Comparison of ENCODE assay signal across 14 mouse cellular contexts in genomic region chr1:131242956-131243355, GRCm38 (mm10). TPM values are rescaled to one million over a fixed set of nuclear protein-coding genes. Genes with fewer than 3 reads are reported as not detected.
DNase-seq lines count a peak whose midpoint lies in the region; ATAC-seq lines count a peak whose summit lies in the region.
"Had no signal": no experiment of that assay in that cellular context is flagged by ENCODE, and none has a peak within 500 bp of the region (broad histone marks: within the 10 kb centered on the region; RNA-seq: fewer than 3 reads in every experiment).

No protein-coding gene starts in this region.

- peaks cover 24% of the 10 kb centered on the region for H3K4me1 ChIP-seq in hindbrain, embryonic 14.5 days (replicated peaks; ENCODE audit: control insufficient read depth, insufficient read depth, low read length)
- H3K4me1 ChIP-seq in hindbrain, embryonic 12.5 days = peaks cover 28% of the 10 kb centered on the region
- H3K4me1 ChIP-seq in liver, embryonic 11.5 days (replicated peaks; ENCODE audit: control insufficient read depth, insufficient read depth, low read length) = peaks cover 11% of the 10 kb centered on the region
- peaks cover 28% of the 10 kb centered on the region for H3K4me1 ChIP-seq in hindbrain, embryonic 16.5 days (ENCODE audit: control insufficient read depth, insufficient read depth, low read depth, low read length)
- peaks cover 35% of the 10 kb centered on the region for H3K4me1 ChIP-seq in liver, embryonic 15.5 days (replicated peaks)

- no peaks in the 10 kb centered on the region for H3K9me3 ChIP-seq in hindbrain, embryonic 14.5 days (ENCODE audit: control insufficient read depth, low read length)
- no peaks in the 10 kb centered on the region for H3K9me3 ChIP-seq in hindbrain, embryonic 12.5 days (replicated peaks)
- no peaks in the 10 kb centered on the region for H3K9me3 ChIP-seq in liver, embryonic 11.5 days (ENCODE audit: control insufficient read depth, low read length)
- no peaks in the 10 kb centered on the region for H3K9me3 ChIP-seq in hindbrain, embryonic 16.5 days (ENCODE audit: control insufficient read depth, low read length)
- no peaks in the 10 kb centered on the region for H3K9me3 ChIP-seq in liver, embryonic 15.5 days (replicated peaks)
- H3K9me3 ChIP-seq: forebrain, embryonic 15.5 days had no signal

- H3K36me3 ChIP-seq in hindbrain, embryonic 14.5 days (replicated peaks; ENCODE audit: control insufficient read depth, insufficient read depth) = no peaks in the 10 kb centered on the region
- H3K36me3 ChIP-seq in hindbrain, embryonic 12.5 days = no peaks in the 10 kb centered on the region
- H3K36me3 ChIP-seq in liver, embryonic 11.5 days (ENCODE audit: control insufficient read depth, insufficient read depth, low read length) = no peaks in the 10 kb centered on the region
- H3K36me3 ChIP-seq in hindbrain, embryonic 16.5 days (ENCODE audit: control insufficient read depth, insufficient read depth, low read length) = no peaks in the 10 kb centered on the region
- H3K36me3 ChIP-seq in liver, embryonic 15.5 days (replicated peaks) = no peaks in the 10 kb centered on the region
- H3K36me3 ChIP-seq: forebrain, embryonic 15.5 days had no signal

- no peak overlapping the region for H3K4me3 ChIP-seq in hindbrain, embryonic 14.5 days (replicated peaks; ENCODE audit: low read length)
- H3K4me3 ChIP-seq in hindbrain, embryonic 12.5 days = no peak overlapping the region
- no peak overlapping the region for H3K4me3 ChIP-seq in liver, embryonic 11.5 days (ENCODE audit: low read depth, low read length)
- no peak overlapping the region for H3K4me3 ChIP-seq in hindbrain, embryonic 16.5 days (ENCODE audit: low read length)
- H3K4me3 ChIP-seq in liver, embryonic 15.5 days (replicated peaks) = no peak overlapping the region
- H3K4me3 ChIP-seq: forebrain, embryonic 15.5 days had no signal

- H3K27ac ChIP-seq in hindbrain, embryonic 14.5 days = no peak overlapping the region
- H3K27ac ChIP-seq in hindbrain, embryonic 12.5 days = no peak overlapping the region
- no peak overlapping the region for H3K27ac ChIP-seq in liver, embryonic 11.5 days (ENCODE audit: low read depth, low read length)
- no peak overlapping the region for H3K27ac ChIP-seq in hindbrain, embryonic 16.5 days (ENCODE audit: low read depth, low read length)
- H3K27ac ChIP-seq in liver, embryonic 15.5 days (replicated peaks) = no peak overlapping the region
- H3K27ac ChIP-seq: forebrain, embryonic 15.5 days had no signal

- peaks cover 14% of the 10 kb centered on the region for H3K27me3 ChIP-seq in hindbrain, embryonic 14.5 days (ENCODE audit: control insufficient read depth, insufficient read depth, low read length)
- peaks cover 49% of the 10 kb centered on the region for H3K27me3 ChIP-seq in hindbrain, embryonic 12.5 days
- peaks cover 43% of the 10 kb centered on the region for H3K27me3 ChIP-seq in liver, embryonic 11.5 days (replicated peaks; ENCODE audit: control insufficient read depth, insufficient read depth, low read length)
- no peaks in the 10 kb centered on the region for H3K27me3 ChIP-seq in hindbrain, embryonic 16.5 days (replicated peaks; ENCODE audit: control insufficient read depth, insufficient read depth, low read length)
- H3K27me3 ChIP-seq in liver, embryonic 15.5 days = peaks cover 81% of the 10 kb centered on the region

- 68% methylated on average over 6 of the region's 6 CpGs for WGBS in hindbrain, embryonic 14.5 days
- whole genome bisulfite sequencing in hindbrain, embryonic 12.5 days = 61% methylated on average over 6 of the region's 6 CpGs
- 47% methylated on average over 6 of the region's 6 CpGs for WGBS in liver, embryonic 11.5 days
- WGBS in hindbrain, embryonic 16.5 days = 63% methylated on average over 6 of the region's 6 CpGs
- 24% methylated on average over 6 of the region's 6 CpGs for WGBS in liver, embryonic 15.5 days (ENCODE audit: insufficient replicate concordance)

- peak overlapping the region; percentile 5; the same call in 1 of the 2 replicates for H3K9ac ChIP-seq in hindbrain, embryonic 14.5 days
- no peak overlapping the region for H3K9ac ChIP-seq in hindbrain, embryonic 12.5 days
- no peak overlapping the region for H3K9ac ChIP-seq in liver, embryonic 11.5 days (ENCODE audit: low read depth, low read length)
- no peak overlapping the region; the same call in 1 of the 2 replicates for H3K9ac ChIP-seq in hindbrain, embryonic 16.5 days (ENCODE audit: low read depth, low read length)
- no peak overlapping the region for H3K9ac ChIP-seq in liver, embryonic 15.5 days
- H3K9ac ChIP-seq: forebrain, embryonic 15.5 days had no signal

- no peak for ATAC-seq in hindbrain, embryonic 14.5 days (ENCODE audit: low FRiP score)
- ATAC-seq in hindbrain, embryonic 12.5 days (ENCODE audit: low FRiP score) = no peak
- ATAC-seq in liver, embryonic 11.5 days (replicated peaks; ENCODE audit: low FRiP score) = no peak
- ATAC-seq in hindbrain, embryonic 16.5 days = no peak
- ATAC-seq in liver, embryonic 15.5 days (ENCODE audit: insufficient read depth) = no peak
- ATAC-seq: activated CD4-positive, CD25-positive, alpha-beta regulatory T cell, adult 4 months; CD4-positive, CD25-positive, alpha-beta regulatory T cell, adult 4 months; forebrain, embryonic 15.5 days had no signal

- H3K4me2 ChIP-seq in hindbrain, embryonic 14.5 days (replicated peaks) = no peak overlapping the region
- no peak overlapping the region for H3K4me2 ChIP-seq in hindbrain, embryonic 12.5 days (replicated peaks)
- H3K4me2 ChIP-seq in liver, embryonic 11.5 days = peak overlapping the region; percentile 26
- peak overlapping the region; percentile 92 for H3K4me2 ChIP-seq in hindbrain, embryonic 16.5 days (ENCODE audit: low read length)
- H3K4me2 ChIP-seq in liver, embryonic 15.5 days = peak overlapping the region; percentile 16; the same call in 1 of the 2 replicates
- H3K4me2 ChIP-seq: forebrain, embryonic 15.5 days had no signal

- no peak for DNase-seq in hindbrain, embryonic 14.5 days (ENCODE audit: low spot score)
- DNase-seq in liver, embryonic 11.5 days (ENCODE audit: low spot score) = no peak
- DNase-seq in liver = no peak
- no peak for DNase-seq in layer of hippocampus, postnatal 25 days (ENCODE audit: extremely low spot score in 1 of 2, low spot score in 1 of 2)
- DNase-seq: gastrocnemius, postnatal 25 days; left cerebral cortex, postnatal 4 days; right cerebral cortex, postnatal 4 days; thymus, postnatal 4 days had no signal

RNA-seq across cellular contexts. Expression of gene Rassf5, which starts 2.1 kb away (rescaled TPM):
- polyA plus RNA-seq in hindbrain, embryonic 14.5 days (2014; fragmentation: Nextera tagmentation; extraction: Ambion mirVana) = 4.0 and 5.0 TPM in 2 replicates
- polyA plus RNA-seq in hindbrain, embryonic 12.5 days (2016; fragmentation: Nextera tagmentation; extraction: Ambion mirVana) = 1.8 and 2.4 TPM in 2 replicates
- 3.7 and 4.1 TPM in 2 replicates for polyA plus RNA-seq in liver, embryonic 11.5 days (2014; fragmentation: Nextera tagmentation; extraction: Ambion mirVana)
- polyA plus RNA-seq in hindbrain, embryonic 16.5 days (2015; fragmentation: Nextera tagmentation; extraction: Ambion mirVana) = 5.5 and 6.7 TPM in 2 replicates
- 6.1 and 6.7 TPM in 2 replicates for polyA plus RNA-seq in liver, embryonic 15.5 days (2015; fragmentation: Nextera tagmentation; extraction: Ambion mirVana)
- total RNA-seq in layer of hippocampus, postnatal 25 days (2021) = 10 to 100 TPM; 18.8 to 21.4 TPM

RNA-seq across cellular contexts. Expression of gene Ikbke, which starts 36.5 kb away (rescaled TPM):
- 0.81 and 1.4 TPM in 2 replicates for polyA plus RNA-seq in hindbrain, embryonic 14.5 days (2014; fragmentation: Nextera tagmentation; extraction: Ambion mirVana)
- 1.8 and 2.6 TPM in 2 replicates for polyA plus RNA-seq in hindbrain, embryonic 12.5 days (2016; fragmentation: Nextera tagmentation; extraction: Ambion mirVana)
- 3.9 and 4.7 TPM in 2 replicates for polyA plus RNA-seq in liver, embryonic 11.5 days (2014; fragmentation: Nextera tagmentation; extraction: Ambion mirVana)
- polyA plus RNA-seq in hindbrain, embryonic 16.5 days (2015; fragmentation: Nextera tagmentation; extraction: Ambion mirVana) = 0.76 and 1.3 TPM in 2 replicates
- polyA plus RNA-seq in liver, embryonic 15.5 days (2015; fragmentation: Nextera tagmentation; extraction: Ambion mirVana) = 6.6 and 9.7 TPM in 2 replicates
- 1 to 10 TPM in 1 of 2 experiments, under 1 TPM in 1; 0.98 to 2.7 TPM for total RNA-seq in layer of hippocampus, postnatal 25 days (2021)

Comparison
In these comparisons a context has a peak if more than half of its experiments do, and no peak if none do; other contexts are left out.
1. H3K4me2 ChIP-seq: peak in liver, embryonic 11.5 days (single experiment), hindbrain, embryonic 16.5 days (single experiment) and liver, embryonic 15.5 days (single experiment); none in hindbrain, embryonic 14.5 days (single experiment) and hindbrain, embryonic 12.5 days (single experiment).